Mouse (Mus musculus): ENCODE data around the gene Olfr811. TPM values are rescaled to one million over a fixed set of nuclear protein-coding genes. Genes with fewer than 3 reads are reported as not detected.

The Olfr811 gene
- total RNA-seq (2021), result not detected
- long read RNA-seq, result 0 reads

DNA sequence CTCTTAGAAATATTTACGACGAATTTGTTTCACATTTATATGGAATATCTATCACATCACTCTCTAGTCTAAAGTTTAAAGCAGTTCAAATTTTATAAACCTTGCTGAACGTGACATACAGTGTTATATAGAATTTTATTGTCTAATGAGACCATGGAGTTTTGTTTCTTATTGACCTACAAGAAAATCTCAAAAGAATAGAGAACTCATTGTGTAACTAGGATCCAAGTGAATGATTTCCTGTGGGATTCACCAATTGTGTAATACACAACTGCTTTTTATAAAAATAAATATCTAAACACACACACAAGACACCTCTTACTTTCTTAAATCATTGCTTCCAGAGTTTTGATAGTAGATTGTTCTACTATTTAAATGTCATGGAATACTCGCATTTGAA lies at the start of gene Olfr811:
Olfr811 (minus strand) TSS at position 101 of the 400 bp plus-strand sequence.
- no peak for DNase-seq (ENCODE audit: low spot score in 2 of 2)

DNA sequence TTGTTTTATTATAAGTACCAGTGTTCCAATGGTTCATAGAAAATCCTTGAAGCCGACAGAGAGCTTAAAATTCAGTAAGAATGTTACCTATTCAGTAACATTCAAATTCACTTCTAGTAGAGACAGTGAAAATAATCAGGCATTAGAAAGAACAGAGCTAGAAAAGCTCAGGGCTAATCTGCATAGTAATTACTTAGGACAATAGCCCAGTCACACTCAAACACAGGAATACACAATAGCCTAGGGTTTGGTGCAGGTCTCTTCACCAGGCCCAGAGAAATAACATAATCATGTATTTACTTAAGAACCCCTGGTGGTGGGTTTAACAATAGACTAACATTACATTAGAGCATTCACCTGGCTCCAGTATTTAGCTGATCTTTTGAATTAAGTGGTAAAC lies 43.1 kb upstream of the Olfr811 start:
- no peak for DNase-seq (ENCODE audit: low spot score in 2 of 2)

DNA sequence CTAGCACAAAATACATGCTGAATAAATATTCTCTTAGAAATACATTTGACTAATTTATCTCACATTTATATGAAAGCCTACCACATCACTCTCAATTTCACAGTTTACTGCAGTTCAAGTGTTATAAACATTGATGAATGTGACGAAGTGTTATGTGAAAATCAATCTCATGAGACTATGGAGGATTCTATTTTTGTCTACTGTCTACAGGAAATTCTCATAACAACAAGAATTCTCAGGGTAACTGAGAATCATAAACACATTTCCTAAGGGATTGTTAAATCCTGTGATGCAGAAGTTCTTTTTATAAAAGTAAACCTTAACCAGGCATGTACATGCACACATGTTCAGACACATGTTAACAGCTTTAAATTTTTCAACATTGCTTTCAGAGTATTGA lies 41.8 kb upstream of the Olfr811 start, which contains the start of gene Olfr812:
Olfr812 (minus strand) TSS at position 101 of the 400 bp plus-strand sequence.
- DNase-seq (ENCODE audit: low spot score in 2 of 2), result no peak

DNA sequence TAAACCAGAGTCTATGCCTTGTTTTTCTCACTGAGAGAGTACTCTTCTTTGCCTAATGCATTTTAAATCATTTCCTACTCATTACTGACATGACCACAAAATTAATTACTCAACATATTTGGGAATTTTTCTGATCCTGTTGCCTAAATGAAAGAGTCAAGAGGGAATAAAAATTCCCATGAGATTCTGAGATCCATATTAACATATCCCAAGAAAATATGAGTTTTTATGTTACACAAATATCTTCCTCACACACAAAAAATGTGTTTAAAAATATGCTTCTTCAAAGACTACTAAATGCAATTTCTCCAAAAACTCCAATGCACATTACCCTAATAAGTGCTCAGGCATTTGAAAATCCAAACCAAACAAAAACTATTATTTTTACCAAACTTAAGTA lies 9.4 kb downstream of the Olfr811 start, which contains the start of gene Olfr810:
Olfr810 (minus strand) TSS at position 101 of the 400 bp plus-strand sequence.
- DNase-seq (ENCODE audit: low spot score in 2 of 2), result no peak

DNA sequence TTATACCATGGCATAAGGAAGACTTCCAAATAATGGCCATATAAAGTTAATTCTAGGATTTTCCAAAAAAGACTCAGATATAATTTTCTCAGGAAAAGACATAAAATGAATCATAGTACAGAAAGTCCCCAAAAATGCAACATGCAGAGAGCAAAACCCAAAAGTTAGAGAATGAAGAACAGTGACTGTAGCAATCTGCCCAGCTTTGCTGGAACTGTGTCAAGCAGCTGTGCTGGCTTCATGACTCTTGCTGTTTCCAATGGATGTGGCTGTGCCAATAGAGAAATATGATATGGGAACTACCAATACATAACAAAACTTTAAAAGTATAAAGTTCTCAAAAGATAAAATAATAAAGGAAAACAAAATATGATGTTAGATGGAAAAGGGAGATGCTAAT lies 26.1 kb downstream of the Olfr811 start:
- no peak for DNase-seq (ENCODE audit: low spot score in 2 of 2)

GRCm38 (mm10) chr10:129774338-129774737 lies 29.9 kb downstream of the Olfr811 start, which contains the start of gene Olfr809:
TSS of gene Olfr809 (plus strand) at chr10:129774638.
- no peak for DNase-seq (ENCODE audit: low spot score in 2 of 2)

GRCm38 (mm10) chr10:129765182-129765581 lies 39.0 kb downstream of the Olfr811 start, which contains the start of gene Olfr808:
TSS of gene Olfr808 (plus strand) at chr10:129765482.
- DNase-seq (ENCODE audit: low spot score in 2 of 2), result no peak

- no peak for DNase-seq (ENCODE audit: low spot score in 2 of 2)
These were observed 46.5 kb downstream of the Olfr811 start, which contains the start of gene Olfr807 for GRCm38 (mm10) chr10:129757693-129758092. TSS of gene Olfr807 (minus strand) at chr10:129757793.

Other genes with a start within 250 kb of the Olfr811 start
- gene Olfr794, start 236.7 kb downstream of the Olfr811 start, total RNA-seq (2021), result not detected
- not detected for gene Olfr796, start 191.8 kb downstream of the Olfr811 start, total RNA-seq (2021)
- not detected for gene Olfr798, start 176.5 kb downstream of the Olfr811 start, total RNA-seq (2021)
- gene Olfr799, start 166.9 kb downstream of the Olfr811 start, total RNA-seq (2021), result not detected
- gene Olfr800, start 146.7 kb downstream of the Olfr811 start, total RNA-seq (2021), result not detected
- not detected for gene Olfr801, start 130.5 kb downstream of the Olfr811 start, total RNA-seq (2021)
- under 1 TPM; 0.09 TPM for gene Olfr802, start 116.2 kb downstream of the Olfr811 start, total RNA-seq (2021)
- not detected for gene Olfr803, start 110.1 kb downstream of the Olfr811 start, total RNA-seq (2021)
- not detected for gene Olfr804, start 101.2 kb downstream of the Olfr811 start, total RNA-seq (2021)
- gene Olfr805, start 75.0 kb downstream of the Olfr811 start, total RNA-seq (2021), result not detected
- gene Olfr806, start 62.5 kb downstream of the Olfr811 start, total RNA-seq (2021), result not detected
- gene Olfr807, start 46.6 kb downstream of the Olfr811 start, total RNA-seq (2021), result not detected
- gene Olfr808, start 38.9 kb downstream of the Olfr811 start, total RNA-seq (2021), result not detected
- gene Olfr809, start 29.8 kb downstream of the Olfr811 start, total RNA-seq (2021), result not detected
- gene Olfr810, start 9.5 kb downstream of the Olfr811 start, total RNA-seq (2021), result not detected
- gene Olfr812, start 41.7 kb upstream of the Olfr811 start, total RNA-seq (2021), result not detected
- not detected for gene Olfr813, start 51.0 kb upstream of the Olfr811 start, total RNA-seq (2021)
- gene Olfr814, start 75.5 kb upstream of the Olfr811 start, total RNA-seq (2021), result not detected
- not detected for gene Olfr815, start 101.5 kb upstream of the Olfr811 start, total RNA-seq (2021)
- gene Olfr816, start 111.2 kb upstream of the Olfr811 start, total RNA-seq (2021), result not detected
- not detected for gene Olfr818, start 144.7 kb upstream of the Olfr811 start, total RNA-seq (2021)
- not detected for gene Olfr819, start 162.9 kb upstream of the Olfr811 start, total RNA-seq (2021)
- gene Olfr247, start 171.7 kb upstream of the Olfr811 start, total RNA-seq (2021), result not detected
- gene Gm10310, start 180.7 kb upstream of the Olfr811 start, total RNA-seq (2021), result not detected
- gene Olfr820, start 208.2 kb upstream of the Olfr811 start, total RNA-seq (2021), result not detected
- gene Olfr821, start 226.0 kb upstream of the Olfr811 start, total RNA-seq (2021), result not detected

All from layer of hippocampus, postnatal 10 days (tissue).